Mouse (Mus musculus) thymus, postnatal 4 days (tissue): ENCODE measurements around the gene Htra2.
A peak's percentile ranks its signal among the peaks of the same experiment; 100 is the strongest.

Experiments used
- DNase-seq: peaks from one replicate; pipeline ENCODE4 v3.0.0; 2021

Htra2 gene

DNA sequence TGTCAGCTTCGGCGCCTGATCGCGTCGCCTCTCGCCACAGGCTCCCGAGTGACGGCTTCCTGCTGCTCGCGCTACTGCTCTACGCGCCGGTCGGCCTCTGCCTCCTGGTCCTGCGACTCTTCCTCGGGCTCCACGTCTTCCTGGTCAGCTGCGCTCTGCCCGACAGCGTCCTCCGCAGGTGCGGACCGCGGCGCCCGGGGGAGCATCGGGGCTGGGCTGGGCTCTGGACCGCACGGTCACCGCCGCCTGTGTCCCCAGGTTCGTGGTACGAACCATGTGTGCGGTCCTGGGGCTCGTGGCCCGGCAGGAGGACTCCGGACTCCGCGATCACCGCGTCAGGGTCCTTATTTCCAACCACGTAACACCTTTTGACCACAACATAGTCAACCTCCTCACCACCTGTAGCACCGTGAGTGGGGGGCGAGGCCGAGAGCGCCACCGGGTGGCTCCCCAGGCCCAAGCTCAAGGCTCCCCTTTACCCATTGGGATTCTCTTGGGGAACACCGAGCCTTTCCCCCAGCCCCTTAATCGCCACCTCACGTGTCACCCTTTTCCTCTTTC is at the start of gene Htra2:
Gene Htra2 (minus strand): TSS at position 403 of the 561 bp plus-strand sequence.
- DNase-seq, result peak; percentile 78

DNA sequence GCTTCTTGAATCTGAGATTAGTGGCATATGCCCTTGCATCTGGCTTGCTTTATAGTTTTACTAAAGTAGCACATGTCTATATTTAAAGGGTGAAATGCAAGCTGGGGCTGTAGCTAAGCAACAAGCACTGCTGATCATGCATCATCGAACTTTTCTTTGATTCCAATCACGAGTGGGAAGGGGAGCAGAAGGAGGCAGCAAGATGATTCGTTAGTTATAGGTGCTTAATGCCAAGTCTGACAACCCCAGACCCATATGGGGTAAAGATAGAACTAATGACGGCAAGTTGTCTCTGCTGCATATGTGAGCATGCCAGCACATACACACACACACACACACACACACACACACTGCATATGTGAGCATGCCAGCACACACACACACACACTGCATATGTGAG is 49.1 kb upstream of the Htra2 start:
- no peak for DNase-seq

DNA sequence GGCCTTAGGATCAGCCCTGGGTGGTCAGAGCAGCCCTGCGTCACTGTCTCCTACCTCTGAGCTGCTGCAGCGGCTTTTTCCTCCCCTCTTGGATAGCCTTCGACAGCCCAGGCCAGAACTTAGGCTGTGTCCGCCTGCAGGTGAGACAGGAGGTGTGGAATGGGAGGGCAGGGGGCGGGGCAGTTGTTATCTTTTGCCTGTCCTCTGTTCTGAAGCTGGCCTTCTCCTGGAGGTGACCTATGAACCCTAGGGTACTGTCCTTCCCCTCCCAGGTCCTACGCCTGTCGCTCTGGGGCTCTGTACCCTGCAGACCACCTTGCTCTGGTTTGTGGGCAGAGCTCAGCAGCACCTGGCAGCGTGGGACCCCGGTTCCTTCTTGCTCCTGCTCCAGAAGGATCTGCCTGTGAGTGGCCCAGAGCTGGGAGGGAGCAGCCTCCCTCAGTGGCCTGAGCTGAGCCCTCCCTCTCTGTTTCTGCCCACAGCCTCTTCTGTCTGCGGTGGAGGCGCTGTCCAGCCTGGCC is 48.1 kb upstream of the Htra2 start:
- no peak for DNase-seq

DNA sequence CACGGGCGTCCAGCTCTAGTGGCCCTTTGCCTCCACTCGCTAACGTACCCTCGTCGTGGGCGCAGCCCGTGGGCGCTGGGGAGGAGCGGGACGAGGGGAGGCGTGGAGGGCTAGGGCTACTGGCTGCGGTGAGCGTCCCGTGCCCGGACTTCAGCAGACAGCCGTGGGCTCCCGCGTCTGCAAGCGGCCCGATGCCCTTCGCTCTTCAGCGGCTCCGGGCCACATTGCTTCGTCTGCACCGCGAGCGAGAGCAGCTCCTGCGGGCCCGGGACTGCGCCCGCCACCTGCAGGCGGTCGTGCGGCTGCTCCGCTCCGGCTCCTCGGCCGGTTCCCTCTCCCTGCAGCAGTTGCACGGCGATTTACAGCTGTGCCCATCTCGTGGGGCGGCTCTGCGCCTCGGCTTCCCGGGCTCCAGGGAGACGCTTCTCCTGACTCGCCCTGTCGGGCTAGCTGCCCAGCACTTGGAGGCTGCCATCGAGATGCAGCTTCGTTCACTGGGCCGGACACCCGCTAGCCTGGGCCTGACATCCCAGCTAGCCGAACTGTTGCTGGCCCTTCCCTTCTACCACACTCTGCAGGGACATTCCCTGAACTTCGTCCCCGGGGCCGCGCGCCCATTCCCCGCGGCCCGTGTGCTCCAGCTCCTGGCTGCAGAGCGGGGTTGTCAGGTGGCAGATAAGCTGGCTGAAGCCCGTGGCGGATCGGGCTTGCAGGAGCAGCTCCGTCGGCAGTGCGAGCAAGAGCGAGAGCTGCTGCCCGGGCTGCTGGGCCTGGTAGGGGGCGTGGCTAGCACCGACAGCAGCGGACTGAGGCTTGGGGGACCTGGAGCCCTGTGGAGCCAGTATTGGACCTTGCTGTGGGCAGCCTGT is 46.8 kb upstream of the Htra2 start:
- DNase-seq, result peak; percentile 88

DNA sequence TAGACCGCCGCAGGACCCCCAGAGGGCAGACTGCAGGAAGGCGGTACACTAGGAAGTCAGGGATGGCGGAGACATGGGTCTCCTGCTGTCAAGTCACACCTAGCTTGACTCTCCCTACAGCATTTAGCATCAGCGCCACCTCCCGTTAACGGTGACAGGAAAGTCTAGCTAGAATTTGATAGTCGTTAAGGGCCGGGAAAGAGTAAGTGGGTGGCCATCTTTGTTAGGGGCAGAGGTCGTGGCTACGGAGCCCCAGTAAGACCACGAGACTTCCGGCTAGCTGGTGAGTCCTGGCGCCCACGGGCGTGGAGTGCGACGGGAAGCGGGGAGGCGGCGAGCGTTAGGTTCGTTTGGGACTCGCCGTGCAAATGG is 46.2 kb upstream of the Htra2 start, which contains the start of the genes Ccdc142 and Gm42688:
Gene Ccdc142 (plus strand): TSS at position 286 of the 372 bp plus-strand sequence.
Gene Gm42688 (plus strand): TSS at position 302 of the 372 bp plus-strand sequence.
- peak; percentile 94 for DNase-seq

DNA sequence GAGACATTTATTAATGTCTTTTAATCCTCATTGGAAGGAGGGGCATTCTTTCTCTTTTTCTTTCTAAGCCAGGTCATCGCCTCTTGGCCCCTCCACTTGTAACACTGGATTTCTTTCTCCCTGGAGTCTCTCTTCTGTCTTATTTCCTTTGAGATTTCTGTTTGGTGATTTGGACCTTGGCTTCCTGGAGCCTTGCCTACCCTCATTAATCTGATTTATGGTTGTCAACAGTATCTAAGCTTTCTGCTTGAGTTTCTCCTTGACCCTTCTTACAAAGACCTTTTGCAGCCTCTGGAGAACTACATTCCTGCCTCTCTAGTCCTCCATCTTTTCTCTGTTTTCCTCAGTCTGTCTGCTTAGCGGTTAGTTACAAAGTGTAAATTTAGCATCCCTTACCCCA is 43.3 kb upstream of the Htra2 start:
- DNase-seq, result no peak

DNA sequence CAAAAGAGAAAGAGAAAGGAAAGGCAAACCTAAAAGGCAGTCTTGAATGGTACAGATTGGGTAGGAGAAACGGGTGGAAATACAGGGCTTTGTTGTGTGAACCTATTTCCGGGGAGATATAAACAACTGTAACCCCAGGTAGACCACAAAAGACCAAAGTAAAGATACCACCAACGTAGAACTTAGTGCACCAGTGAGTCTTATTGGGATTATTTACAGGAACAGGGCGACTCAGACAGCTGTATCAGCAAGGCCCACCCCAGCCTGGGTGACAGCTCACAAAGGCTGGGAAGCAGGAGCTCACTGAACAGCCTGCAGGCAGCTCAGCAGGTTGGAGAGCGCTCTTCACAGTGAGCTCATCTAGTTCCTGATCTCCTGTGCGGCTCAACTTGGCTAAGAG is 40.9 kb upstream of the Htra2 start:
- DNase-seq, result peak; percentile 59

DNA sequence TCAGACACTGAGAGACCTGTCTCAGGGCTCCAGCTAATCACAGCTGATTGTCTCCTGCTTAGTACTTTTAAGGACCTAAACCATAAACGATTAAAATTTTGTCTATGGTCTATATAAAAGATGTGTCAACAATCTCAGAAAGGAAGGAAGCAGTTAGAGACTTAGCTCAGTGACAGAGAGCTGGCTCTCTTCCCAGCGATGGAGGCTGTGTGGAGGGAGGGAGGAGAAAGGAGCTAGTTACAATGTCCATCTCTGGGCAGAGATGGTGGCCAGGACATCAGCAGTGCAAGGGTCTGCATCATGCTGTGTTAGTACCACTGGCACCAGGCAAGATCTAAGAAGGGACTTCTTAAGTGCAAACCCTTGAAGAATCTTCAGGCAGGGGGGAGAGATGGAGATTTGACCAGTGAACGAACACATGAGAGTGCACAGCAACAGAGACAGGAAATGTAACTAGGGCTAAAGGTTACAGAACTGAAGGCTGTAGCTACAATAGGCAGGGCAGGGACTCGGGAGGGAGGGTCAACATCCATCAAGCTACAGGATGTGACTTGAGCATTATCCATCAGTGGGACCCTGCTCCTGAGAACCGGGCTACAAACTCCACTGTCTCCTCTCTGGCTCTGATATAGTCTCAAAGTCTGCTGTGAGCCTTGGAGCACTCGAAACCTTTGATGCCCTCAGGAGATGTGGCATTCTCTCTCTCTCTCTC is 37.5 kb upstream of the Htra2 start:
- no peak for DNase-seq

DNA sequence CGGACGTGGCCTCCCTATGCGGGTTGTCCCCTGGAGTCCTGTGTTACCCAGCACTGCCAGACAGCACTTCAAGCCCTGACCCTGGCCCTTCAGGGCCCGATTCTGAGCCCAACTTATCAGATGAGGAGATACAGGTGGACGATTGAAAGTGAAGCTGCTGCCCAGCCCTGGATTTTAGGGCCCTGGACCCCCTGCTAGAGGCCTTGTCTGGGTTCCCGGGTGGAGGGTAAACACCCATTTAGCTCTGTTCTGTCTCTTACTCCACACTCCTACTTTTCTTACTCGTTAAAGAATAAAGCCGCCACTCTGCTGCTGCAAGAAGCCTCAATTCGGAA is 32.8 kb upstream of the Htra2 start:
- DNase-seq, result no peak

DNA sequence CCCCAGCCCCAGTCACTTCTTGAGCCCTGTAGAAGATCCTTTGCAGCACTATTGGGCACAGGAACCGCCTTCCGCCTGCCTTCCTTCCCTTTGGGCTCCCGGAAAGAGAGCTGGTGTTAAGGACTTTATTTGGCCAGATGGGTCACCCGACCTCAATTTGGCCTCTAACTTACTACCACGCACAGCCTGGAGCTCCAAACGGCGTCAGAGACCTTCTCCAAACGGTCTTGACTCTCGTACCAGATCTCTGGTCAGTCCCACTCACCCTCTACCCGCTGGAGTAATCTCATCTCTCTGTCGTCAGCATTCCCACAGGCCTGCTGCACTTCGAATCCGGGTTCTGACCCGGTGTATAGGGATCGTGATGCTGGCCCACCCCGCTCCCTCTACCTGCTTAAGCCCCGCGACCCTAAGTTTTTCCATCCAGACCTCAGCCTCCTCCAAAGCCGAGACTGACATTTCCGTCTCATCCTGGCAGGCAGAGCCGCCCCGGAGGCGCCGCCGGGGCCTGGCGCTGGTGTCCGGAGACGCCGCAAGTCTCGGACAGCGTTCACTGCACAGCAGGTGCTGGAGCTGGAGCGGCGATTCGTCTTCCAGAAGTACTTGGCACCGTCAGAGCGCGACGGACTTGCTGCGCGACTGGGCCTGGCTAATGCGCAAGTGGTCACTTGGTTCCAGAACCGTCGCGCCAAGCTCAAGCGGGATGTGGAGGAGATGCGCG is 32.3 kb upstream of the Htra2 start:
- DNase-seq, result no peak

DNA sequence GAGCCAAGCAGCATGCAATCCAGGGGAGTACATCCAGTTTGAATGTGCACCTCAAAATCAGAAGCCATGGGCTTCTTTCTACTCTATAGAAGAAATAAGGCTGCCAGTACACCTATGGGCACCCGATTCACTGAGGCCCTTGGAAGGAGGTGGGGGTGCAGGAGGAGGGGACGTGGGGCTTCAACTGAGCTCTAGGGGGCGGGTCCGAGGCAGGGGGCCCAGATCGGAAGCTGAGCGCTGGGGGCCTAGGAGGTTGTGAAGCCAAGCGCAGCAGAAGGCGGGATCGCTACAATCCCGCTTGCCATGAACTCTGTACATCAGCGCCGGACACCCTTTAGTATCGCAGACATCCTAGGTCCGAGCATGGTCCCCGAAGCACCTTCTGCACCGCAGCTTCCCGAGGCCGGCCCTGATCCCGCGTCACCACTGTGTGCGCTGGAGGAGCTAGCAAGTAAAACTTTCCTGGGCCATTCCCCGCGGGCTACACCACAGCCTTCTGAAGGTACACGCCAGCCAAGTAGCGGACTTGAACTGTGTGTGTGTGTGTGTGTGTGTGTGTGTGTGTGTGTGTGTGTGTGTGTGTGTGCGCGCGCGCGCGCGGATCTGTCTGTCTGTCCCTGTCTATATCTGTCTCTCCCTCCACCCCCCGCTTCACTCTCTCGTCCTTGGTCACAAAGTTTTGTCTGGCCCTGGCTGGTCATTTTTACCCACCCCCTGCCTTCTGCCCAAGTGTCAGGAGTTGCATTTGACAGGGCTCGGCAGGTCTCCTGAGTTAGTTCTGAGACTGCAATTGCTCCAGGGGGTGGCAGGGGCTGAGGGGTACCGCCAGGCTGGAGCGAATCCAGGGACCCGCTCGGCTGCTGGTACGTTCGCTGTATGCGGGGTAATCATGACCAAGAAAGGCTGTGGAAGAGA is 31.3 kb upstream of the Htra2 start, which contains the start of gene Lbx2:
Gene Lbx2 (plus strand): TSS at position 247 of the 915 bp plus-strand sequence.
- DNase-seq, result peak; percentile 70

DNA sequence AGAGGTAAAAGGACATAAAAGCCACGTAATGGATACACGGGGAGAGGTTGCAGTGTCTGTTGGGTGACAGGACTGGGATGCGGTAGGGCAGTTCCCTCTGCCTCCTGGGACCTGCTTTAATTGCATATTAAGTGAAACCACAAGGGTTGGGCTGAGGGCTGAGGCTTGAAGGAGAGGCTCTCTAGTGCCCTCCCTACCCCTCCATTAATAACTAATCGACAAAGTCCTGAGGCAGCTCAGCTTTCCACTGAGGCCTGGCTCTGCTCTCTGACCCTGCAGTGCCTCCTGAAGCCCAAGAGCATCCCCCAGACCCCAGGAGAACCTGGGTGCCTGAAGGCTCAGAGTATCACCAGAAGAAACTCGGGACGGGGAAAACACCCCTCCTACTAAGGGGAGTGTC is 29.4 kb upstream of the Htra2 start:
- DNase-seq, result no peak

DNA sequence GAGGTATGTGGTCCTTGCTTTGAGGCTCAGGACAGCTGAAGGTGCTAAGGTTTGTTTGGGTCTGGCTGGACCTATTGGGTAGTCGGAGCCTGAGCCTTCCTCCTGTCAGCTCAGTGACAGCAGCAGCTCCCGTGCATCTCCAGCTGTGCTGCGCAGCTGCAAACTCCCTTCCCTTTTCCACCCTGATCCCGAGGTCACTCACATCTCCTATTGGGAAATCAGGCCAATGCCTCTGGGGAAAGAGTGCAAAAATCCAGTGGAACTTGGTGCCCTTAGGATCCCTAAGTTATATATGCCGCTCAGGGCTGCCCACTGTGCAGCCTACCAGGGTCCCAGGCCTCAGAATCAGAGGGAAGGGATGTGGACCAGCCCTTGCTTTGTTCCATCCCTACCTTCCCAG is 28.4 kb upstream of the Htra2 start:
- no peak for DNase-seq

DNA sequence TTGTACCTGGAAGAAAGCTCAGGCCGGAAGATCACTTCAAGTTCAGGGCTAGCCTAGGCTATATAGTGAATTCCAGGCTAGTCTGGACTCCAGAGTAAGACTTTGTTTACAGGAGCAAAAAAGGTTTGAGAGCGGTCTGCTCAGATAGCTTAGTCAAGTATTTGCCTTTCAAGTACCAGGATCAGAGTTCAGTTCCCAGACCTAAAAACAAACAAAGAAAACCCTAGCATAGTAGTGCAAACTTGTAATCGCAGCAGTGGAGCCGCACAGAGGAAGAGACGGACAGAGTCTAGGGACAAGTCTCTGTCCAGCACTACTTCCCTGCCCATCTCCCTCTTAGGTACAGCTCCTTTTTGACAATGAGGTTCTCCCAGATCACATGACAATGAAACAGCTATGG is 25.1 kb upstream of the Htra2 start:
- DNase-seq, result no peak

DNA sequence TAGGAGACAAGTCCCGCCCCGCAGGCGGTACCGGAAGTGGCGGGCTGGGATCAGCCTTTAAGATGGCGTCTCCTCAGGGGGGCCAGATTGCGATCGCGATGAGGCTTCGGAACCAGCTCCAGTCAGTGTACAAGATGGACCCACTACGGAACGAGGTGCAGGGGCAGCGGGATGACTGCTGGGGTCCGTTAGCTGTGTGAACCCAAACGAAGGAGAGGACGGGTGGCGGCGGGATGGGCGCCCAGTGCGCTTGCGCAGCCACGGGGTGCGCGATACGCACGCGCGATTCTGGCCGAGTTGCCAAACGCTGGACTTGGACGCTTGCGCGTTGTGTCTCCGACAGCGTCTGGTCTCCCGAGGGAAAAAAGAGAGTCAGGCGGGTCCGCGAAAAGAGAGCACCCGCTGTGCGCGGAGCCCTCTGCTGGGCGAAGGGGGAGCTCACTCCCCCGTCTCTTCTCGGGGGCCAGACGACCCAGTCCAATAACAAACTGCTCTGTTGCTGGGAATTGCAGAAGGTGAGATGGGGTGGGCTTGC is 23.3 kb upstream of the Htra2 start:
- peak; percentile 100 for DNase-seq

DNA sequence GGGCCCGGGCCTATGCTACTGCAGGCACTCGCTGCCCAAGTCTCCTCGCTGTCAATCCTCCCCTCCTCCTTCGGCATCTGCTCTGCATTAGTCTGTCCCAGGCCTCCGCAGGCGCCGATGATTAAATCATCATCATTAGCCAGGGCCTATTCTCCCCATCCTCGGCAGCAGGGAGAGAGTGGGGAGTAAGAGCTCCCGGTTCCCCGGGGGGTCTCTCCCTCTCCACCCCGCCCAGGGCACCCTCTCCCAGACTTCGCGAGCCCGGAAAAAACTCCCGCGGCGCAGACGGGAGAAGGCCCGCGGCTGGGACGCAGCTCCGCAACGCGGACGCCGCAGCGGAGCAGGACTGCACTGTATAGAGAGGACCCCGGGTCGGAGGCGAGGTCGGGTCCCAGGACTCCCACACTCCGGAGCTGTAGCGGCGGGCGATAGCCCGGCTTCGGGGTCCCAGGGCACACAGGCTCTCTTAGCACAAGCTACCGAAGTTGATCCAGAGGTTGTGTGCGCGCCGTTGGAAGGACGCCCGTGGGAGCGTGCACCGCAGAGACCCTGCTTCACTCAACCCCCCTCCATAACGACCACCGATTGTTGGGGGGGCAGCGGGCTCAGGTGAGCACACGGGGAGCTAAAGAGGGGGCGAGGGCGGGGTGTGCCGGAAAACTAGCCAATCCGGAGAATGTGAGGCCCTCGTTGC is 22.7 kb upstream of the Htra2 start, which contains the start of gene Pcgf1:
Gene Pcgf1 (plus strand): TSS at position 240 of the 694 bp plus-strand sequence.
- no peak for DNase-seq

DNA sequence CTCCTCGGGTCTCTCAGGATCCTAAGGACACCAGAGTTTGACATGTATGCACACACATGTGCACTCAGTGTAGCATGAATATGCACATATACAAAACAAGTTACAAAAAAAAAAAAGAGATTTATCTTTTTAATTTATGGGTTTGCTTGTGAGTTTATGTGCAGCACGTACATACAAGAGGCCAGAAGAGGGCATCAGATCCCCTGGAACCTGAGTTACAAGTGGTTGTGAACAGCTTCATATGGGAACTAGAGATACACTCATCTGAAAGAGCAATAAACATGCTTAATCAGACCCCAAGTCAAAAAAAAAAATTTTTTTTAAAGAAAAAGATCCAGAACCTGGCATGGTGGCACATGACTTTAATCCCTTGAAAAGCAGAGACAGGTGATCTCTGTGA is 19.9 kb upstream of the Htra2 start:
- peak; percentile 52 for DNase-seq

DNA sequence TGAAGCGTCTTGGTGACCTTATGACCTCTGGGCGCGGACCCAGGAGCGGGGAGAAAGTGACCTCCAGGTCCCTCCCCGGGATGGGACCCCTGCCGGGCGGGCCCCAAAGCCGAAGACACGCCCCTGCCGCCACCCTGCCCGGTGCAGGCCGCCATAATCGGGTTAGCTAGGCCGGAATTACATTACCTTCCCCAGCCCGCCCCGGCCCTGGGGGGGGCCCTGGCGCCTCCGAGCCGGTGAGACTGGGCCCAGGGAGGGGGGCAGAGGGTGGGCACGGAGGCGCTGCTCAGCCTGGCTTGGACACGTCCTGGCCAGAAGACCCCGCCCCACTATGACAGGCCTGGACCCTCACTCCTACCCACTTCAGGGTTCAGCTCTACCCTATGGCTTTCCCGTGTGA is 16.1 kb upstream of the Htra2 start:
- DNase-seq, result no peak

DNA sequence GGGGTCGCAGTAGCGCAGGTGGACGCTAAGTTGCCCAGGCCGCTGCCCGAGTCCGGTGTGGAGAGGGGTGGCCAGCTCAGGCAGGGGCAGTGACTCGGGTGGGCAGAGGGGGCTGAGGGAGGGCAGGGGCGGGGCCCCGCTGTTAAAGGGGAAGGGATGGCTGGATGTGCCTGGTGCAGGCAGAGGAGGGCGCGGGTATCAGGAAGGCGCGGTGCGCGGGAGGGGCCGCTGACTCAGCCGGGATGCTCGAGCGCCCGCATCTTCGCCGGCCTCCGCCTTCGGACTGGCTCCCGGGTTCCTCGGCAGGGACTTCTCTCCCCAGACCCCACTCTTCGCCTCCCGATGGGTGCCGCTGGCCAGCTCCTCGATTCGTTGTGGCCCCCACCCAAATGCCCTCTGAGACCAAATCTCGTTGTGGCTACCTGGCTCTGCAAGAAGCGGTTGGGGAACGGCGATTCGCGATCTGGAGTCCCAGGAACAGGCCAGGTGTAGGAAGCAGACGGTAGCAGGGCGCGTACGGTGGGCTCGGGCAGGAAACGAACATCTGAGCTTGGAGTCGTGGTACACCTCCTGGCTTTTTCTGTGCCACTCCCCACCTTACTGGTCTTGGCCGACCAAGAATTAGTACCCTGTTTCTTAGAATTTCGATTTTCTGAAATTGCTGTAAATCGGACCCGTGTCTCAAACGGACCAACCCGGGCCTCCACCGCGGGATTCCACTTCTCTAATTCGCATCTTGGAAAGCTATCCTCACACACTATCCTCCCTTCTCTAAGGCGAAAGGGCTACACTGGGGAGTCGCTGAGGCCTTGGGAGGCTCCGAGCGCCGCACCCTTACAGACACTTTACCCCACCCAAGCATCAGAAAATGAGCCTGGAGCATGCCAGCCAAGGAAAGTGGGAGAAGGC is 15.5 kb upstream of the Htra2 start:
- peak; percentile 58 for DNase-seq

DNA sequence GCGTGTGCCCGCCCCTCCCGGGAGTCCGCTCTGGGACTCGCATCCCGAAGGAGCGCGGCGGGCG is 15.0 kb upstream of the Htra2 start, which contains the start of gene Tlx2:
Gene Tlx2 (minus strand): TSS at position 47 of the 64 bp plus-strand sequence.
- DNase-seq, result no peak
